Mouse (Mus musculus) spleen, postnatal 36 days (tissue): ENCODE measurements around the gene Eif5a2.
A peak's percentile ranks its signal among the peaks of the same experiment; 100 is the strongest.

Experiments
- DNase-seq, 2 experiments: peaks; one replicate each; pipeline ENCODE4 v3.0.0; 2022; ENCODE audit warnings: low spot score in 2 of 2, mixed read lengths in 1 of 2

Gene Eif5a2

DNA sequence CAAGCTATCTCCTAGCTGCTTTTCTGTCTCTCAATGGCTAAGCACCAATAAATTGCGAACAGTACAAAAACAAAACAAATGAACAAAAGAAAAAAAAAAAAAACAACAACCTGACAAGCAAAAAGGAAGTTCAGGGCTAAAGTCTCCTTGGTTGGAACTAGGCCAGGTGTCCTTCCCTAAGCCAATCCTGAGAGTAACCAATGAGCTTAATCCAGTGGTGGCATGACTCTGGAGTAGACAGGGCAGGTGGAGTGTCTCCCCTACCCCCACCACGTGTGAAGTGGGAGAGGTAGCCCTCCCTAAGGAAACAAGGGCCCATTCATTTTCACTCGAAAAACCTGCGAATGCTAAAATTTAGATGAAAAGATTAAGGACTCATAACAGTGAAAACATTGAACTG, 30.4 kb downstream of the Eif5a2 start:
- DNase-seq, result no peak

DNA sequence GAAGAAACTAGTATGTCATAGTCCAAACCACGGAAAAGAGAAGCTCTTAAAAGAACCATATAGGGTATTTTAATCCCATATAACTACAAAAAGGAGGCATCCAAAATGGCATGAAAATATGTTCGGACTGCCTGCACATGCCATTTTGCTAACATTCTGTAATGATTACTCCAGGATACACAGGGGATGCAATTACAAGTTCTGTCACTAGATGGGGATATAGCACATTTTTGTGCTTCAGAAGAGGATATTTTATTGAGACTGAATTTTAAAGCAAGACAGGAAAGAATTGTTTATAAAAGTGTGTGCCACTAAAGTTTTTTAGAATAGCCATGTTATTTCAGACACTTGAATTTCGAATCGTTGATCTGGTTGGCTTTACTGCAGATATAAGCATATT, 33.3 kb downstream of the Eif5a2 start:
- peak in 1 of 2 experiments; percentile 7 for DNase-seq

DNA sequence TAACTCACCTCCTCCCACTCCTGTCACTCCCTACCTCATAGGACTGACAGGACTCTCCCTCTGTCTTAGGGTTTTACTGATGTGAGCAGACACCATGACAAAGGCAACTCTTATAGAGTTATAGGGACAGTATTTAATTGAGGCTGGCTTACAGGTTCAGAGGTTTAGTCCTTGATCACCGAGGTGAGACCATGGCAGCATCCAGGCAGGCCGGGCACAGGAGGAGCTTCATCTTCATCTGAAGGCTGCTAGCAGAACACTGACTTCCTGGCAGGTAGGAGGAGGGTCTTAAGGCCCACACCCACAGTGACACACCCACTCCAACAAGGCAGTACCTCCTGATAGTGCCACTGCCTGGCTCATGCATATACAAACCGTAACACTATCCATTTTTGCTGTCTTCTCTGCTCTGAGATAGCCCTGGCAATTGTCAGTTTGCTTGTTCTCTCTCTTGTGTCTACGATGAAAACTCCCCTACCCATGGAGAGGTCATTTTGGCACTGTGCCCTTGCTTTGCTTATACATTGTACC, 35.0 kb downstream of the Eif5a2 start:
- DNase-seq, result no peak

DNA sequence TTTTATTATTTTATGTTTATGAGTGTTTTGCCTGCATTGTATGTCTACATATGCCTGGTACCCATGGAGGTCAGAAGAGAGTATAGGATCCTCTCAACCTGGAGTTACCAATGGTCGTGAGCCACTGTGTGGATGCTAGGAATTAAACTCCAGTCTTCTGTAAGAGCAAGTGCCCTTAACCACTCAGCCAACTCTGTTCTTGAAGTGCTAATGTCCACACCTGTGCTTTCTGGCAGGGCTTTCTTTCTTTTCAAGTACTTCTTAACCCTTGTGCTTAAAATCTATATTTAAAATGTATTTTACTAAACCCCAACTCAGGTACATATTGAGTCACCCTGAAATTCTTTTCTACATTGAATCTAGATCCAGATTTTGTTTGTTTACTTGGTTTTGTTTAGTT, 45.2 kb downstream of the Eif5a2 start:
- DNase-seq, result no peak

DNA sequence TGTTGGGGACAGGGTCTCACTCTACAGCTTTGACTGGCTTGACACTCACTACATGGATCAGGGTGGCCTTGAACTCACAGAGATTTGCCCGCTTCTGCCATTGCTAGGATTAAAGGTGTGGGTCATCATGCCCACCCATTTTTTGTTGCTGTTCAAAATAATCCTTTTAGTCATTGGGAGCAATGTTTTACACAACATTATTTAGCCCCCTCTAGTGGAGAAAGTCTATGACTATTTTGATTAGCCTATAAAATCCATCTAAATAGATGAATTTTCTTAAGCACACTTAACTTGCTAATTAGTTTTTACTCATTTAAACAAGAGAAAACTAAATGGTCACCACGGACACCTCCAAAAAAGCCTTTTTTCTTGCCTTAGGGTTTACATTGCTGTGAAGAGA, 46.5 kb downstream of the Eif5a2 start:
- DNase-seq, result no peak

DNA sequence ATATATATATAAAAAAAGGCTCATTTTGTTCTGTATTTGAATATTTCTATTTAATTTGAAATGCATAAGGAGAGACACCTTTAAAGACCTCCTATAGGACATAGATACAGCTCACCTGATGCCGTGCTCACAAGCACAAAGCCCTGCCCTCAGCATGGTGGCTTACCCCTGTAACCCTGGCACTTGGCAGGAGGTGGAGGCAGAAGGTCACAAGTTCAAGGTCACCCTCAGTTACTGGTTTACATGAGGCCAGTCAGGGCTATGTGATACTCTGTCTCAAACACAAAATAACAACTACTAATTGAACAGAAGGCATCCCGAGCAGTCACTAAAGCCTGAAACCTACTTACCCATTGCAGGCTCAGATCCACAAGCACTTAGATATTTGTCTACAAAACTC, 48.4 kb downstream of the Eif5a2 start:
- no peak for DNase-seq

DNA sequence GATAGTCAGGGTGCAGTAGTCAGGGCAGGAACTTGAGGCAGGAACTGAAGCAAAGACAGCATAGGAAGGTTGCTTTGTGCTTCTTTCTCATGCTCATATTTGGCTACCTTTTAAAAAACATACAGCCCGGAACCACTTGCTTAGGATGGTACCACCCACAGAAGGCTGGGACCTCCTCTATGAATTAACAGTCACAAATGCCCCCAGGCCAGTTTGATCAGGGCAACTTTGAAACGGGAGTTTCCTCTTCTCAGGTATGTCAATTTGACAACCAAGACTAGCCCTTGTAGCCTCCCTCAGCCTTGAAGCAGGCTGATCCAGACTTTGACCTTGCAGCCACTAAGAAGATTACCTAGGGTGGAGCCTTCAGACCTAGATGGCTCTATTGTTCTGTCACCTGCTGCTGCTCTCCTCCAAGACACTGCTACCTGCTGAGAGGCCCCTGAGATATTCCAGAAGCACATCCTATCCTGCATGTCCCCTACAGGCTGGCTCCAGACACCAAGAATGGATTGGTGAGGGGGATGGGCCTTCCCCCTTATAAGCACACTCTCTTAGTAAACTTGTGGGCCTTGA, 55.8 kb downstream of the Eif5a2 start:
- DNase-seq, result no peak

DNA sequence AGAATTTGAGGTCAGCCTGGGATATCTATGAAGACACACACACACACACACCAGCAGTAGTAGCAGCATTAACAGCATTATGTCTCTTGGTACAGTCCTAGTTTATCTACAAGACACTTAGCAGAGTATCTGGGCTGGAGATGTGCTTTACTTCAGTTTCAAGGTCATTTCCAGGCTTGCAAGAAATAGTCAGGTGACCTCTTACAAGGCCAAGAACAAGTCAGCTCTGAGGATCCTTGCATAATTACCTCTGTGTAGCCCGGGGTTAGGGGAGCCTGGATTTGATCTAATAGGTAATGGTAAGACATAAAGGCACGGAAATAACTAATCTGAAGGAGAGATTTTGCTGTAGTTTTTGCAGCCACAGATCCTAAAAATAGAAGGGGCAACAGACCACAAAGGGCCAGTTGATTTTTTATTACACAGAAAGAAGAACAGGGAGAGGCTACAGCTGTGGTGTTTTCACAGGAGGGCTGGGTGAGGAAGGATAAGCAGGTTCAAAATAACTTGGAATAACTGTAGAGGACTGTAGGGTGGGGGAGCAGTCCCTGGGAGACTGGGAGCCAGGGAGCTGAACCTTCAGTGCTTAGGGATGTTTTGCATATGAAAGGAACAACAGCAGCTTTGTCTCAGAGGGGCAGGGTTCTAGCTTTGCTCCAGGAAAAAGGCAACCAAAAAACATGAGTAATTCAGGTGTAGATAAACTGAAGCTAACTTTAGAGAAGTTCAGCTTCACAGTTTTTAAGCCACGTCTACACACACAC, 61.0 kb downstream of the Eif5a2 start:
- DNase-seq, result no peak

DNA sequence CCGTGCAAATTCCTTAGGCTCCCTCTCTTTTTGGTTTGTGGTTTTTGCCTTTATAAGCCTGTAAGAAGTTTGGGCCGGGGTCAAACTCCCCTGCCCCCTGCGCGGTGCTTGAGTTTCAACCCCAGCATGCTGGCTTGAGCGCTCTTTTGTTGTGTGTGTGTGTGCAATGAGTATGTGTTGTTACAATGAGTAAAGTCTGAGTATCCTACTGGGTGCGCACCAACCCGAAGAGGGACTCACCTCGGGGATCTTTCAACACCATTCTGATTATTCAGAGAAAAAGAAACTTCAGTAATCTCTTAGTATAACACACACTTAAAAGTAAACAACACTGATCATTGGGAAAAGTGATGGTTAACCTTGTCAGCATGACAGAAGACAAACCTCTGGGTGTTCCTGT, 62.2 kb downstream of the Eif5a2 start:
- no peak for DNase-seq

DNA sequence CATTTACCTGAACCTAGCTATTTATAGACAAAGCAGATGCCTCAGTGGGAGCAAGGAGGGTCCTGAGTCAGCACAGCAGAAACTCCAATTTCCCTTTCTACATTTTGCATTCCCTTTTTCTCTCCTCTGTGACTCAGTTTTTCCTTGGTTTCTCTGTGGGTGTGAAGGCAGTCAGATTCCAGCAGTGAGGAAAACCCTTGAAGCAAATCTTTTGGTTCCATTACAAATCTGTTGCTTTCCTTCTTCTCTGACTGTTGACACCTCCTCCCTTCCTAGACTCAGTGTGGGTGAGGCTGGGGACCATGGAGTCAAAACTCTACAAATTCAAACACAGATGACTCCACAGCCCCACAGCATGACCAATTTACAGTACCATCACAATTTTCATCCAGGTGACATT, 66.0 kb downstream of the Eif5a2 start:
- DNase-seq, result no peak
